Mouse (Mus musculus) testis, adult 2 months (tissue): ENCODE measurements at regions not wholly inside any gene's neighbourhood (a gene's known extent, or its start where the extent isn't known, plus 50 kb on each side); places are given as distances from the start of the nearest gene placed in this dataset.

Experiments
- H3K27ac ChIP-seq: fragments of 200-500 bp; 2 replicates; pipeline ENCODE4 v1.5.1; 2012; ENCODE audit warnings: low read depth, low read length; ENCODE audit not compliant: control insufficient read depth, insufficient read depth
- H3K27me3 ChIP-seq: fragments of 200-500 bp; 2 replicates; pipeline ENCODE4 v1.6.1; 2012; ENCODE audit warnings: mild to moderate bottlenecking, low read length, moderate library complexity; ENCODE audit not compliant: control insufficient read depth, insufficient read depth
- H3K36me3 ChIP-seq: fragments of 200-500 bp; 2 replicates; pipeline ENCODE4 v1.6.1; 2012; ENCODE audit warnings: mild to moderate bottlenecking, low read length; ENCODE audit not compliant: control insufficient read depth, insufficient read depth
- H3K4me1 ChIP-seq: fragments of 200-500 bp; 2 replicates; pipeline ENCODE4 v1.6.1; 2012; ENCODE audit warnings: low read length; ENCODE audit not compliant: control insufficient read depth, insufficient read depth
- H3K4me3 ChIP-seq: fragments of 200-500 bp; 2 replicates; pipeline ENCODE4 v1.5.1; 2012; ENCODE audit warnings: low read depth, mild to moderate bottlenecking, low read length, moderate library complexity, mixed read lengths; ENCODE audit not compliant: control insufficient read depth
- CTCF ChIP-seq: fragments of 200-500 bp; IDR thresholded peaks from 2 replicates; pipeline ENCODE4 v1.5.1; 2012; ENCODE audit warnings: low read depth, mild to moderate bottlenecking, inconsistent platforms, low read length, moderate library complexity; ENCODE audit not compliant: control insufficient read depth, insufficient read depth, insufficient replicate concordance
- POLR2A ChIP-seq: fragments of 200-500 bp; IDR thresholded peaks from 2 replicates; pipeline ENCODE4 v1.6.1; 2012; ENCODE audit warnings: low read depth, mild to moderate bottlenecking, inconsistent platforms, low read length, moderate library complexity; ENCODE audit not compliant: control insufficient read depth

GRCm38 (mm10) chr1:71722211-71723038 lies 69.4 kb upstream of the Fn1 start:
- no peaks in the 10 kb centered on the region for H3K4me1 ChIP-seq
- TF ChIP-seq CTCF (no peak), POLR2A (no peak)
- no peak overlapping the region for H3K4me3 ChIP-seq
- no peaks in the 10 kb centered on the region for H3K27me3 ChIP-seq
- no peaks in the 10 kb centered on the region for H3K36me3 ChIP-seq
- no peak overlapping the region for H3K27ac ChIP-seq
